Mouse (Mus musculus): Measurements from ENCODE around the gene Mbnl2.

DNA sequence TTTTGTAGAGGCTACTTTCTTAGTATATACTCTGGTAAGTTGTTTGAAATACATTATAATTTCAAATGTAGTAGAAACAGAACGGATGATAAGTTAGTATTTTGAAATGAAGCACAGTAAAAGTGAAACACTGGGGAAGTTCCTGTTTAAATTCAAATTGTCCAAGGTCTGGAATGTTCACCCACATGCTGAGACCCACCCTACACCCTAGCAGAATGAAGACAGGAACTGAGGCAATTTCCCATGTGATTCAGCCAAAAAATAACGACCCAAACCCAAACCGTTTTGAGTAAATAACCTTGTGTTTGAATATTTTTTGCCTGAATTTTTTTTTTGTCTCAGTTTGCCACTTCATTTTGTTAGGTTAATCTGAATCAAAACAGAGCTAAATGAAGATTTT, 119.4 kb downstream of the Mbnl2 start:
- no peak for TF ChIP-seq CTCF (IDR thresholded peaks at IDR 0.05; ENCODE audit: low read depth, low read length)
- TF ChIP-seq TAL1 (conservative IDR thresholded peaks at IDR 0.05; ENCODE audit: low read depth, low read length), result no peak
- no peak for TF ChIP-seq GATA1 (IDR thresholded peaks at IDR 0.05; ENCODE audit: borderline replicate concordance, low read length)
- TF ChIP-seq GATA2 (IDR thresholded peaks at IDR 0.05; ENCODE audit: borderline replicate concordance, low read depth, low read length), result no peak
- TF ChIP-seq POLR2AphosphoS5 (IDR thresholded peaks at IDR 0.05; ENCODE audit: insufficient replicate concordance, low read depth, low read length), result no peak

Data from G1E (cell line).